Mouse (Mus musculus) 416B (cell line): Measurements from ENCODE around the gene Ubtd2.
A peak's percentile ranks its signal among the peaks of the same experiment; 100 is the strongest.
"Not testable (repeated sequence)": the region's sequence is repeated elsewhere in the genome, so short reads cannot be mapped to it uniquely, and the experiment has no call there.

Source experiments
- DNase-seq: peaks from one replicate; pipeline ENCODE4 v3.0.0; 2011; ENCODE audit warnings: low read depth

Gene Ubtd2

DNA sequence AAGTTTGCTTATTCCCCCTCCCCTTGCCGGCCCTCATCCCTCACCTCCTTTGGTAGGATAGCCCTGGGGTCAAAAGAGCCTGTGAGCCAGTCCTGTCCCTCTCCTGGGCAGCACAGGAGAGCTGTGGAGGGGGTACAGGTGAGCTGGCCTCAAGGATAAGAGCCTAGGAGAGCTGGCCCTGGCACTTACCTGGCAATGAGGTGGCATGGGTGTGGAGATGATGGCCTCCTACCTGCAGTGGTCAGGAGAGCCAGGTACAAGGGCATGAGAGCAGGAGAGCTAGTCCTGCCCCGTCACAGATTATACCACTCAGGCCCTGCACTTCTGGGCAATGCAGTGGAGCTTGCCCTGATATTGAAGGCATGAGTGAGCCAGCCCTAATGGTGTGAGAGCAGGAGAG is 9.1 kb downstream of the Ubtd2 start:
- DNase-seq, result no peak

DNA sequence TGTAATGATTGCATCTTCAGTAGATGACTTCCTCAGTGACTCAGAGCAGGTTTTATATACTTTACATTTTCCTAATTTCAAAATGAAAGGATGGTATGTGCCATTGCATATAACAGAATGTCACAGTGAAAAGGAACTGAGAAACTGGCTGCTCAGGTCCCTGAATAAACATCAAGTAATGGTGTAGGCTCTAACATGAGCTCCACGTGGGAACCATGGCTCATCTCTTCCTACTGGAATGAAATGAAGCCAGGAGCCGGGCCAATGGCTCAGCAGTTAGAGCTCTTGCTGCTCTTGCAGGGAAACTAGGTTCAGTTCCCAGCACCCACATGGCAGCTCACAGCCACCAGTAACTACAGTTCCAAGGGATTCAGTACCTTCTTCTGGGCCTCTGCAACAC is 16.8 kb downstream of the Ubtd2 start:
- DNase-seq, result peak; percentile 28

DNA sequence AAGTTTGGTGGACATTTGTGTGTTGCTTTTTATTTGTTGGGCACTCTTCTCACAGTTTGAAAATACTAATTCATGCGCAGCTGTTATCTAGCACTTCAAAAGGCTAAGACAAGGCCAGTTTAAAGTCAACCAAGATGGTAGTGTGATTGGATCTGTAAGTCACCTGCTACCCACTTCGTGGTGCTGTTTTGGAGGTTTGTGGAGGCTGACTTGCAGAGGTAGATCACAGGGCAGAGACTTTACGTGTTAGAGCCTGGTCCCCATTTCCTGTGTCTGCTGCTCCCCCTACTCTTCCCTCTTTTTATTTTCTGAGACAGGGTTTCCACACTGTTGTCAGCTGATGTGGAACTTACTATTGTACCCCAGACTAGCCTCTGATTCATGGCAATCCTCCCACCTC is 19.6 kb downstream of the Ubtd2 start:
- DNase-seq, result no peak

DNA sequence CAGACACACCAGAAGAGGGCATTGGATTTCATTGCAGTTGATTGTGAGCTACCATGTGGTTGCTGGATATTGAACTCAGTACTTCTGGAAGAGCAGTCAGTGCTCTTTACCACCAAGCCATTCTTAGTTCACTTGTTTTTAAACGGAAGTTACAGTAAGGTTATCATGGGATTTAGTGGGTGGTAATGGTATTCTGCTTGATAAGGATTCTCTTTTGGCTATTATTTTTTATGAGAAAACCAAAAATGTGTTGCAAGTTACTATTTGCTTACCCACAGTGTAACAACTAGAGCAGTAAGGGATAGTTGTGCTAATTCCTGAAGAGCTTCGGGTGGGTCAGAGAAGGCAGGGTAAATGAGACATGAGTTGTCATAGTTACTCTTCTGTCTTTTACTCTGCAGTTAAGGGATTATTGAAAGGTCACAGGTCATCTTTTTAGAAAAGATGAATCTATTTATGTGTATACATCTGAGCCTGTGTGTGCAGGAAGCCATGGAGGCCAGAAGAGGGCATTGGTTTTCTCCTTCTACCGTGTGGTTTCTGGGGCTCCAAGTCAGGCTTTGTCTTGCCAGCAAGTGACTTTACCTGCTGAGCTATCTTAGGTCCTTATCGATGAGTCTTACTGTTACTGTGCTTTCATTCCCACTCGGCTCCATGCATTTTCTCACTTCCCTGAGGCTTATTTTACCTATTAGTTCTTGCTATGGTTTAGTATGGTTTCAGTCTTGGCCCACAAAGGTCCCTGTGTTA is 20.5 kb downstream of the Ubtd2 start:
- DNase-seq, result peak; percentile 36

DNA sequence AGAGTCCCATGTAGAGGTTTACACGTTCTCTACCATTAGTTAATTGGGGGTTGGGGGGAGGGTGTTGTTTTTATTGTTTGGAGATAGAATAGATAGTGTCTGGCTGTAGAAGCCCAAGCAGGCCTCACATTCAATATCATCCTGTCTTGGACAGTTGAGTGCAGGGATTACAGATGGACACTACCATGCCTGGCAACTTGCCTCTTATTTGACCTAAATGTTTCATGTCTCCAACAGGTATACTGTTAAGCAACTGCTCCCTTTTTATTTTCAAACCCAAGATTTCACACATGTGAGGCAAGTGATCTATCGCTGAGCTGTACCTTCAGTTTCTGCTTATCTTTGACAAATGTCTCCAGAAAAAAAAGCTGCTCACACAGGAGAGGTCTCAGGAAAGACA is 26.4 kb downstream of the Ubtd2 start:
- DNase-seq, result no peak

GRCm38 (mm10) chr11:32485290-32485689 is 30.1 kb downstream of the Ubtd2 start:
- peak; percentile 74 for DNase-seq

- DNase-seq, result peak; percentile 59
These were observed 31.5 kb downstream of the Ubtd2 start for GRCm38 (mm10) chr11:32486621-32487020.

GRCm38 (mm10) chr11:32487501-32487900 is 32.3 kb downstream of the Ubtd2 start:
- peak; percentile 54 for DNase-seq

- DNase-seq, result no peak
These were observed 33.2 kb downstream of the Ubtd2 start for GRCm38 (mm10) chr11:32488344-32488743.

DNA sequence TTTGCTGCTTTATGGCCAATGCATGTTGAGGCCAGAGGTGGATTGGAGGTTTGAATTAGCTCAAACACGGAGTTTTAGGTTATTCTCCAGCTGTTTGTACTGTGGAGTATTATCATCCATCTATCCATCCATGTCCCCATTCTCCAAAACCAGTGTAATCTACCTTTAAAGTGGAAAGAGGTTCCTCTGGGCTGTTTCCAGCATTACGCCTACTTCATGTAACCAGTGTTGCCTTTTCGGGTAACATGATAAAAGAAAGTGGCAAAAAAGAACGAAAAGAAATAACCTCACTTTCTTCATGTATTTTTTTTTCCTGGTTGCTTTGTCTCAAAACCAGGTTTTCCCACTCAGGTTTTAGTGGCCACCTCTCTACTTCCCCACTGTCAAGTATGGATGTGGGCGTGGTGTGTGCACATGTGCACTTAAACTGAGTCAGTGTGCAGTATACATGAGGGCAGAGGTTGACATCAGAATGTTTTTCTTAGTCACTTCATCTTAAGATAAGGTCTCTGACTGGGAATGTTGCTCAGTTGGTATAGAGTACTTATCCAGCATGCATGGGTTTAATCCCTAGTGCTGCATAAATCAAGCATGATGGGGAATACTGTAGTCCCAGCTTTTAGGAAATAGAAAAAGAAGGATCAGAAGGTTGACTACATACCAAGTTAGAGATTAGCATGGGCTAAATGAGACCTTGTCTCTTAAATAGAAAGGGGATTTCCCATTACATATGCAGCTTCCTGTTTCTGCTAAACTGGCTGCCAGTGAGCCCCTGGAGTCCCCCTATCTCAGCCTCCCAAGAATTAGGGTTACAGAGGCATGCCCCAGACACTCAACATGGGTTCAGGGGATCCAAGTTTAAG is 33.9 kb downstream of the Ubtd2 start:
- peak; percentile 57 for DNase-seq

DNA sequence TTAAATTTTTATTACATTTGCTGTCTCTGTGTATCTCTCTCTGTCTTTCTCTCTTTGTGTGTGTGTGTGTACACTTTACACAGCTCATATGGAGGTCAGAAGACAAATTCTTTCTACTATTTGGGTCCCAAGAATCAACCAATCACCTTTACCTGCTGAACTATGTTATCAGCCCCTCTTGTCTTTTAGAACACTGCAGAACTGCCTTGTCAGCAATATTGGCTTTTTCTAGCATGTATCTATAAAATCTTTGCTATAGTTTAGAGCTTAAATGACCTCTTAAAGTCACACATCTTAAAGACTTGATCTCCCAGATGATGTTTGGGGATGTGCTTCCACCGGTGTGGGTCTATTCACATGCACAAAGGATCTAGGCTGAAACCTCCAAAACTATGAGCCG is 35.9 kb downstream of the Ubtd2 start:
- DNase-seq, result no peak

GRCm38 (mm10) chr11:32493312-32493711 is 38.1 kb downstream of the Ubtd2 start:
- DNase-seq, result no peak

GRCm38 (mm10) chr11:32495283-32495682 is 40.1 kb downstream of the Ubtd2 start:
- DNase-seq, result no peak

DNA sequence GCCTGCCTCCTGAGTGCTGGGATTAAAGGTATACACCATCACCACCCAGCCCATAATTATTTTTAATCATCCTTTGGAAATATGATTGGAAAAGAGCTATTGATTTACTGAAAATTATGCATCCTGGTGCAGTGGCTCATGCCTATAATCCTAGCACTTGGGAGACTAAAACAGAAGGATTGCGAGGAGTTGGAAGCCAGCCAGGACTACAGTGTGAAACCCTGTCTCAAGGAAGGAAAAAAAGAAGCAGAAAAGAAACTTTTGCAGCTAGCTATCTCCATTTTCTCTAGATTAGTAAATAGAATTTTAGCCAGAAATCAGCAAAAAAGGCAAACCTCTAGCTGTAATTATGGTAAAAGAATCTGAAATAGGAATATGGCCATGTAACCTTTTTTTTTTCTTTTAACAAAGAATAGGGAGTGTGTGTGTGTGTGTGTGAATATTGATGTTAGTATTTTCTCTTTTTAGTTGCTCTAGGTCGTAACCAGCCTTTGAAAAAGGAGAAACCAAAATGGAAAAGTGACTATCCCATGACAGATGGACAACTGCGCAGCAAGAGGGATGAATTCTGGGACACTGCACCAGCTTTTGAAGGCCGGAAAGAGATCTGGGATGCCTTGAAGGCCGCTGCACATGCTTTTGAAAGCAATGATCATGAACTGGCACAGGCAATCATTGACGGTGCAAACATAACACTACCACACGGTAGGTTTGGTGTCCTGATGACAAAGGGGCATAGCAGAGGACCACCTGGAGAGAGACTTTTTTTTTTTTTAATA is 43.8 kb downstream of the Ubtd2 start:
- DNase-seq, result no peak

GRCm38 (mm10) chr11:32499931-32500330 is 44.8 kb downstream of the Ubtd2 start:
- no peak for DNase-seq

GRCm38 (mm10) chr11:32503711-32504110 is 48.5 kb downstream of the Ubtd2 start:
- DNase-seq, result no peak

DNA sequence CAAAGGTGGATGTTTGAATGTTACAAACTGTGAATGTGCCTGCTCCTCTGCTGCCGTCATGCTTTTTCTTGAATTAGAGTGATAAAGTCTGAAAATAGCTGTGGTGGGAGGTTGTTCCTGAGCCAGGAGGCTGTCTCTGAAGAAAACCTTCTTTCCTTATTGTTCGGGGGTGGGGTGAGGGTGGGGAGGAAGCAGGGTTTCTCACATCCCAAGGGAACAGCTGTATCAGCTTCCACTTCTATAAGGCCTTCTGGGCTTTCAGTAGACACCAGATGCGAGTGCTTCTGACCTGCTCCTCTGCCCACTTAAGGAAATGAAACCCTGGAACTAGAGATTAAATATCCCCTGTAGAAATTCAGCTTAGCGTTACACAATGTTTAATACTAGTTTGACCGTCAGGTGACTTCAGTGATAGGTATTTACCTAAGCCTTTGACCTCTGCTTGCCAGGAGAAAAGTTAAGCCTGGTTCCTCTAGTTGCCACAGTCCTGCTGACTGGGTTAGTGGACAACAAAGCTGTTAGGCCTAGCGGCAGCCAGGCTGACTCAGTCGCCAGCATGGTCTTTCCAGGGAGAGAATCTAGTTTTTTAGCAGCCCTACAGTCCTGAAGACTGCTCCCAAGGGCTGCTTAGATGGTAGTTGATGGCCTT is 50.0 kb downstream of the Ubtd2 start:
- no peak for DNase-seq

DNA sequence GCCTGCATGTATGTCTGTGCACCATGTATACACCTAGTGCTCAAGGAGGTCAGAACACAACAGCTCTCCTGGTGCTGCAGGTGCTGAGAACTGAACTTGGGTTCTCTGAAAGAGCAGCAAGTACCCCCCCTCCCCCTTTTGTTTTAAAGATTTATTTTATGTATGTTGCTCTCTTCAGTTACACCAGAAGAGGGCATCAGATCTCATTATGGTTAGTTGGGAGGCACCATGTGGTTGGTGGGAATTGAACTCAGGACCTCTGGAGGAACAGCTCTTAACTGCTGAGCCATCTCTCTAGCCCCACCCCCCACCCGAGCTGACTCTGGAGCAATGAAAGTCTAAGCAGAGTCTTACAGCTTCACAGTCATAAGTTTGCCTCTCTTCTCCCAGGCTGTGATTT is 55.8 kb downstream of the Ubtd2 start:
- peak; percentile 22 for DNase-seq

- DNase-seq, result not testable (repeated sequence)
These were observed 59.7 kb downstream of the Ubtd2 start for GRCm38 (mm10) chr11:32514853-32515252.

- DNase-seq, result no peak
These were observed 60.9 kb downstream of the Ubtd2 start for GRCm38 (mm10) chr11:32516091-32516490.

DNA sequence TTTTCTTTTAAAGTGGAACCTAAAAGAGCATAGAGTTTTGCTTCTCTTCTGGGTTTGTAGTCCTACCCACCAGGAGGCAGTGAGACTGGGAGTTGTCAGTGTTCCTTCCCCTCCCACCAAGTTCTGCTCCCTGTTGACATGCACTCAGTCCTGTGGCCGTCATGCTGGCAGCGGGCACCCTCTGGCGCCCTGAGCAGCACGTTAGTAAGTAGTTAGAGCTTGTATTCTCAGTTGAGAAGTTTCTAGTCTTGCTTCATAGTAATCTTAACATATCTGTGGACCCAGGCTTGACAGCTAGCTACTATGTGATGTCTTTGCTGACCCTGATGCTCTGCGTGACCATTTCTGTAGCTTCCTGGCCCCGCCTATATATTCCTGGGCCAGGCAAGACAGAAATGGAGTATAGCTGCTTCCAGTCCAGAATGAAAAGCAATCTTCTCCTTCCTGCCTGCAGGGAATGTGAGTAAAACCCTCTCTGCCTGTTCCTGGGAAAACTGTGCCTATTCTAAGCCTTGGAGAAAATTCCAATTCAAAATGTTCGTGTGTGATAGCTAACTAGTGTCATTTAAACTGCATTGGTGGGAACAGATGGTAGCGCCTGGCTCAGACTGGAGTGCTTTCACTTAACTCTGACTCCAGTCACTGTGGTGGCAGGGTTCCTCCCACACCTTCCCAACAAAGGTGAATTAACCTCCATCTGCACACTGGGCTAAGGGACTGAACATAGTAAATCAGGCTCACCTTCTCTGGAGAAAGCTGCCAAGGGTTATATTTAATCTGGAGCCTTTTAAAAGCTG is 61.9 kb downstream of the Ubtd2 start:
- no peak for DNase-seq
